ENCODE assay signal across 35 mouse cellular contexts in the genomic region with DNA sequence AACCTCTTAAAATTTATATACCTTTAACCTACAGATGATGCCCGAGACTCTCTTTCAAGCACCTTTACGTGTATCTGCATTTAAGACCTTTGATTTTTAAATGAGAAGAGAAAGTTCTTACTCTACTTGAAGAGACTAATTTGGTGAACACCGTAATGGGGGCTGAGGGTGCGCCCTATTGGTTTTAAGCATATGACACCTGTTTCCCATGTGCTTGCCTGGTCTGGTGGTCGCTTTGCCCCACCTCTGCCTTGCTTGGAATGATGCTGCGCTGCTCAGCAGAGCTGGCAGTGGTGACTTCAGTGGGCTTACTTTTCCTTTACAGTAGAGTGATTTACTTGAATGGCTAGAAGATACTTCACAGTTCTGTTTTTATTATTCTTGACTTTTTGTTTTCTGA.
"Had no signal": no experiment of that assay in that cellular context is flagged by ENCODE, and none has a peak within 500 bp of the region (broad histone marks: within the 10 kb centered on the region; RNA-seq: fewer than 3 reads in every experiment).

No protein-coding gene starts in this region.

- H3K36me3 ChIP-seq: heart, embryonic 12.5 days; heart, embryonic 15.5 days; hindbrain, embryonic 12.5 days; hindbrain, embryonic 15.5 days; intestine, embryonic 15.5 days; kidney, embryonic 15.5 days had no signal

- ATAC-seq: hindbrain, embryonic 16.5 days; hindbrain, postnatal 0 days; inflammation-experienced regulatory T-cells, adult 6 months; intestine, embryonic 15.5 days; intestine, embryonic 16.5 days; intestine, postnatal 0 days had no signal

- H3K9ac ChIP-seq: heart, embryonic 12.5 days; heart, embryonic 13.5 days; heart, embryonic 15.5 days; hindbrain, embryonic 12.5 days; hindbrain, embryonic 13.5 days; hindbrain, embryonic 14.5 days; hindbrain, embryonic 15.5 days; intestine, embryonic 15.5 days; kidney, embryonic 15.5 days had no signal

- H3K4me2 ChIP-seq: heart, embryonic 11.5 days; heart, embryonic 12.5 days; heart, embryonic 13.5 days; heart, embryonic 15.5 days; hindbrain, embryonic 12.5 days; hindbrain, embryonic 13.5 days; hindbrain, embryonic 14.5 days; hindbrain, embryonic 15.5 days; intestine, embryonic 15.5 days; kidney, embryonic 15.5 days had no signal

- H3K4me3 ChIP-seq: heart, embryonic 10.5 days; heart, embryonic 12.5 days; heart, embryonic 13.5 days; heart, embryonic 15.5 days; hindbrain, embryonic 10.5 days; hindbrain, embryonic 12.5 days; hindbrain, embryonic 13.5 days; hindbrain, embryonic 15.5 days; intestine, embryonic 15.5 days; kidney, embryonic 15.5 days; layer of hippocampus, adult 2 months had no signal

- DNase-seq: heart, postnatal 10 days; heart, postnatal 14 days; heart, postnatal 36 days; heart, postnatal 4 days; kidney, adult 11 months; kidney, adult 18-20 months; kidney, adult 2 months; kidney, adult 8-10 months; kidney, adult 9 months; kidney, postnatal 10 days; kidney, postnatal 14 days; kidney, postnatal 25 days; kidney, postnatal 36 days; kidney, postnatal 4 days; layer of hippocampus, adult 9-11 months; layer of hippocampus, postnatal 36 days had no signal

- H3K27ac ChIP-seq: heart, embryonic 10.5 days; heart, embryonic 13.5 days; heart, embryonic 15.5 days; hindbrain, embryonic 10.5 days; hindbrain, embryonic 12.5 days; hindbrain, embryonic 13.5 days; hindbrain, embryonic 14.5 days; hindbrain, embryonic 15.5 days; hindbrain, postnatal 0 days; intestine, embryonic 15.5 days; kidney, embryonic 15.5 days; kidney, postnatal 0 days; layer of hippocampus, adult 2 months had no signal

- H3K27me3 ChIP-seq: heart, embryonic 12.5 days; heart, embryonic 13.5 days; heart, embryonic 15.5 days; hindbrain, embryonic 12.5 days; hindbrain, embryonic 13.5 days; hindbrain, embryonic 15.5 days; intestine, embryonic 15.5 days; kidney, embryonic 15.5 days had no signal

- H3K4me1 ChIP-seq: hindbrain, embryonic 10.5 days; hindbrain, embryonic 12.5 days; hindbrain, embryonic 15.5 days had no signal

- H3K9me3 ChIP-seq: heart, embryonic 10.5 days; heart, embryonic 15.5 days; hindbrain, embryonic 12.5 days; hindbrain, embryonic 13.5 days; hindbrain, embryonic 15.5 days; intestine, embryonic 15.5 days had no signal
